Mouse (Mus musculus): ENCODE results near the gene Adh4.
"Not testable (repeated sequence)": the region's sequence is repeated elsewhere in the genome, so short reads cannot be mapped to it uniquely, and the experiment has no call there.

The Adh4 gene

DNA sequence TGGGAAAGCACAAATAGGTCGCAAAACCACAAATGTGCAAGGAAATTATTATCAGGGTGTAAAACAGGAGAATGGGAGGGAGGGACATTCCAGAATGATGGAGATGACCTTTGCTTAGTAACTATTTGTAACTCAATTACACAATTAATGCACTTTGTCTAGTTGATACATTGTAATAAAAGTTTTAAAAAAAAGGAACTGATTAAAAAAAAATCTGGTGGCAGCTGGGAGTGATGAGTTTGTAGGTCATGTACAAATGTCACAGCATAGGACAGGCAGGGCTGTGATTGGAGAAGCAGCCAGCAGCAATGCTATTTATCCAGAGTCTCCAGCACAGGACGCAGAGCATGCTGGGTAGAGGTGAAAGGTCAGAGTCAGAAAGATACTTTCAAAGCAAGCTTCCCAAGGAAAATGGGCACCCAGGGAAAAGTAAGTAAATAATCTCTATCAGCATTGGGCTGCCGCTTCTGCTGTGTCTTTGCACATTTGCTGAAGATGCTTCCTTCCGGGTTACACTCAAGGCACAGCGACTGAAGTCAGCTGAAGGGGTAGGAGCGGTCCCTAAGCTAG lies at the start of gene Adh4:
Adh4 (plus strand) TSS at position 346 of the 570 bp plus-strand sequence.
- DNase-seq = peak; percentile 37

DNA sequence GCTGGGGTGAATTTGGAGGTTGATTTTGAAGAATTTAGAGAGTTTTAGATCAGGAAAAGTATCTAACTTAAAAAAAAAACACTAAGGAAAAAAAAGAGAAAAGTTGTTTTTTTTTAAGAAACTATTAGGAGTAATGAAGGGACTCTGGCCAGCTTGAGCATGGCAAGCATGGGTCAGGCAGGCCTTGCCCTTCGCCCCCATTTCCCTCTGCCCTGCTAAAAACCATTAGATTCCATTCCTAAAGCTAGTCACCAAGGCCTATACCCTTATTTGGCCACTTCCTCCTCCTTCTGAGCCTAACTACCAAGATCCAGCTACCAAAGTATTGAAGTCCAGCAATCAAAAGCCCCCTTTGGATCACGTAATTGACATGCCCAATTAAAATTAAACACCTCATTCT lies 49.1 kb upstream of the Adh4 start:
- no peak for DNase-seq

- DNase-seq = no peak
Observed at GRCm38 (mm10) chr3:138369546-138369945, 45.7 kb upstream of the Adh4 start.

GRCm38 (mm10) chr3:138370289-138370688 lies 45.0 kb upstream of the Adh4 start:
- DNase-seq = not testable (repeated sequence)

GRCm38 (mm10) chr3:138373920-138374319 lies 41.3 kb upstream of the Adh4 start:
- peak; percentile 6 for DNase-seq

GRCm38 (mm10) chr3:138375148-138375547 lies 40.1 kb upstream of the Adh4 start:
- no peak for DNase-seq

GRCm38 (mm10) chr3:138381133-138381532 lies 34.1 kb upstream of the Adh4 start:
- DNase-seq = peak; percentile 46

DNA sequence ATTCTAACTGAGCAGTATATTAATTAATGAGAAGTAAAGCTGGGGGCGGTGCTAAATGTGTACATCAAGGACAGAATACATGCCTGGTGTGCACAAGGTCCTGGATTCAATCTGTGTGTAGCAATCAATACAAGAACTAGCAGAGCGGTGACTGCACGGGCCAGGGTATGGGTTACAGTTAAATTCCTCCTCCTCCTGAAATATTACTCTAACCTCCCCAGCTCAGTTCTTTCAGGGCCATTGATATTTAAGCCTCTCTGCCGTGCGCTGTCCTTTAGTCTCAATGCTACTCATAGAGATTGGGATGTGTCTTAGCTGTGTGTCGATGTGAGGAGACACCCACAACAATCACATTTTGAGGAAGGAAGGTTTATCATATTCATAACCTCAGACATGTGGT lies 28.1 kb upstream of the Adh4 start:
- DNase-seq = no peak

DNA sequence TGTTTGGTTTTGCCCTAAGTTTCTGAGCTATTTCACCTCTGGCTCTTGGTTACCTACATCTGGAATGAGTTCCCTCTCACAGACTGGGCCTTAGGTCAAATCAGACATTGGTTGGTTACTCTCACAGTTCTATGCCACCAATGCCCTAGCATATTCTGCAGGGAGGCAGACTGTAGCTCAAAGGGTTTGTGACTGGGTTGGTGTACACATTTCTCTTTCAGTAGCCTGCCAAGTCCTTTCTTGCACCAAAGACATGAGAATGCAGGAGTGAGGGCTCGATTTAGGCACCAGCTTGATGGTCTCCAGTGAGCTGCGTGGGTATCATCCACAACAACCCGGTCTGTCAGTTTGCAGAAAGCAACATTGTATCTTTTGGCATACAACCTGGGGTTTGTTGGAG lies 10.4 kb upstream of the Adh4 start:
- DNase-seq = no peak

GRCm38 (mm10) chr3:138405341-138405740 lies 9.9 kb upstream of the Adh4 start:
- DNase-seq = peak; percentile 60

- DNase-seq = no peak
Observed at GRCm38 (mm10) chr3:138405840-138406239, 9.4 kb upstream of the Adh4 start.

DNA sequence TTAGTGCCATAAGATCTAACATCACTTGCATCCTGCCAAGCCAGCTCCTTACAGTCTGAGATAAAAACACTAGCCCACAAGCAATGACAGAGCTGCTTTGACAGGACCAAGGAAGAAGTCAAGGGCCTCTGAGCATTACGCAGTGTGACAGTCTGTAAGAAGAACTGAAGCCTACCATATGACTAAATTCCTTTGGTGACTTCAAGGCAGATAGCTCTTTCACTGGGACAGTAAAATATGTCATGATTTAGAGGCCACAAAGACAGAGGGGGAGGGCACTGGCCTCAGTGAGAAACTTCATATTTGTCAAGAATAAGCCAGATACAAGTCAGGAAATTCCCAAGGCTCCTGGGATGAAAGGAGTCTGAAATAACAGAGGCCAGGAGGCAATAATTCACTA lies 7.3 kb upstream of the Adh4 start:
- DNase-seq = no peak

GRCm38 (mm10) chr3:138409585-138409984 lies 5.7 kb upstream of the Adh4 start:
- DNase-seq = no peak

GRCm38 (mm10) chr3:138410211-138410610 lies 5.1 kb upstream of the Adh4 start:
- DNase-seq = no peak

DNA sequence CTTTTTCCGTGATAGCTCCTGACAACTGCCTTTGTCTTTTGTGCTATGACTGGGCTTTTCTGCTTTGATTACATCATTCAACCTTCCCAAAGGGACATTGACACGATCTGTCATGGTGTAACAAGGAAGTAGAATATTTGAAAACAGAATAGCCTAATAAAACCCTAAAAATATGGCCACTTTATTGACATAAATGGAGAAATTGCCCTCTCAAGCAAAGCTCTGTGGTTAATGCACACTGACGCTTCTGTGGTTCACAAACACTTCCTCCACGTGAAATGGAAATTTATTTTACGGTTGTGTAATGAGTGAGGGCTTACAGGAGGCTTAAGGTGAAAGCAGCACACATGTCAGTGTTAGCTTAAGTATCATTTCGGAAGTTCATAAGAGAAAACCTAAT lies 4.1 kb downstream of the Adh4 start:
- DNase-seq = no peak

GRCm38 (mm10) chr3:138420385-138420784 lies 5.1 kb downstream of the Adh4 start:
- no peak for DNase-seq

GRCm38 (mm10) chr3:138423664-138424063 lies 8.4 kb downstream of the Adh4 start:
- DNase-seq = no peak

GRCm38 (mm10) chr3:138424247-138424646 lies 9.0 kb downstream of the Adh4 start:
- DNase-seq = no peak

DNA sequence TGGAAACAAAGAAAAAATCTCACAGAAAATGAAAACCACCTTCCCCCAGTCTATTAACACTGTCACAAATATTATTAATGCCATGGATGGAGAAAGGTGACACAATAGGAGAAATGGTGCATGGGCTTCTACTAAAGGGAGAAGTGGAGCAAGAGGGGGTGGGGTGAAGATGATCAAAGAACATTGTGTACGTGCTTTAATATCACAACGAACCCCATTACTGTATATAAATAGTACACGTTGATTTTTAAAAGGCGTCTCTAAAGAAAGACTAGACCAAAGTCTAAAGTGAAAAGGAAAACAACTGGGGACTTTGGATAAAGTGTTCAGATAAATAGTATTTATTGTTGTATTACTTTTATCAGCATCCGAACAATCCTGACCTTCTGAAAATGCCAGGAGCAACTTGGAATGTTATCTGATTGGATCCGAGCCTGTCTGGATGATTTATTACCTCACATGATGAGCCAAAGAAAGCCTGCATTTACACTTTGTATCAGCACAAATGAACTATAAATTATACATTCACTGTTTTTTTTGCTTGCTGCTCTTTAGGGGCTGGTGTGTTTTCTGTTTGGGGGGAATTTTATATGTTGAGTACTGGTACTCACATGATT lies 15.2 kb downstream of the Adh4 start:
- no peak for DNase-seq

DNA sequence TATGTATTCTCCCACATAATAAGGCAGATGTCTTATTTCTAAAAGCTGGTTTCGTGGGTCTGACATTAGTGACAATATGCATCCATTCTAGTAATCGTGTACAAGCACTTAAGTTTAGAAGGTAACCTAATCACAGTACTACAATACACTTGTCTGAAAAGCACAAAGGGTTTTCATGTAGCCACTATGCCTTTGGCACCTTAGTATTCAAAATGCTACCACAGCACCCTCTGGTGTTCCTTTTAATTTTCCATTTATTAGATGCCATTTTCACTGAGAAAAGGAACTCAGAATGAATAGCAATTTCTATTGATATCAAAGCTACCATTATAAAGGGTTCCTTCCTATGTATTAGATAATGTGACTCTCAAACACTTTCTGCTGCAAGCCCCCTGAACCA lies 16.6 kb downstream of the Adh4 start:
- DNase-seq = peak; percentile 57

DNA sequence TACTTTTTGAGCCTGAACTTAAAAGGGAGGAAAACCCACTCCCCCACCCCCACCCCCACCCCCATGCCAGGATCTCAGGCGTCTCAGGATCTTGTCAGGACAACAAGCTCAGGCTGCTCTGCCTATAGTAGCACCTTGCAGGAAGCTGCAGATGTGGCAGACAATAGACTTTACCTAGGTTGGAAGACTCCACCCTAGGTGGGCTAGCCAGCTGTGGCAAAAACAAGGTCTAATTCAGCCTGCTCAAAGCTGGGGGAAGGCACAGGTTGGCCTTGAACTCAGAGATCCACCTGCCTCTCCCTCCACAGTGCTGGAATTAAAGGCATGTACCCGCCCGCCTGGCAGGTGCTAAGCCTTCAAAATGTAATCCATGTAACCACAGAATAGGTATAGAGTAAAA lies 23.4 kb downstream of the Adh4 start:
- no peak for DNase-seq

DNA sequence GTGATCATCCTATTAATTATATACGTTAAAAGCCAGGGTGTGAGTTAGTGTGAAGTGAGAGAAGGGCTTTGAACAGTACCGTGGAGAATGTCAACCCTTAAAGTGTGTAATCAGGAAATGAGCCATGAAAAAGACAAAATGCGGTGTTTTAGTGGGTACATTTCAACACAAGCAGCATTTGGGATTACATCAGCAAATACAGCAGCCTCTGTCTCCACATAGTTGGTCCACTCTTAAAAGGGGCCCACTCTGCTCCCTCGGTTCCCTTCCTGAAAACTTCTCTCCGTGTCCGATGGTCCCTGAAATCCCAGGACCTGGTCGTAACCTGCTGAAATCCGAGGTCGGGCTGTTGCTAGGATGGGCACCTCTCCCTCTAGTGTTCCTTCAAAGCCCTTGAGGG lies 26.9 kb downstream of the Adh4 start:
- no peak for DNase-seq

DNA sequence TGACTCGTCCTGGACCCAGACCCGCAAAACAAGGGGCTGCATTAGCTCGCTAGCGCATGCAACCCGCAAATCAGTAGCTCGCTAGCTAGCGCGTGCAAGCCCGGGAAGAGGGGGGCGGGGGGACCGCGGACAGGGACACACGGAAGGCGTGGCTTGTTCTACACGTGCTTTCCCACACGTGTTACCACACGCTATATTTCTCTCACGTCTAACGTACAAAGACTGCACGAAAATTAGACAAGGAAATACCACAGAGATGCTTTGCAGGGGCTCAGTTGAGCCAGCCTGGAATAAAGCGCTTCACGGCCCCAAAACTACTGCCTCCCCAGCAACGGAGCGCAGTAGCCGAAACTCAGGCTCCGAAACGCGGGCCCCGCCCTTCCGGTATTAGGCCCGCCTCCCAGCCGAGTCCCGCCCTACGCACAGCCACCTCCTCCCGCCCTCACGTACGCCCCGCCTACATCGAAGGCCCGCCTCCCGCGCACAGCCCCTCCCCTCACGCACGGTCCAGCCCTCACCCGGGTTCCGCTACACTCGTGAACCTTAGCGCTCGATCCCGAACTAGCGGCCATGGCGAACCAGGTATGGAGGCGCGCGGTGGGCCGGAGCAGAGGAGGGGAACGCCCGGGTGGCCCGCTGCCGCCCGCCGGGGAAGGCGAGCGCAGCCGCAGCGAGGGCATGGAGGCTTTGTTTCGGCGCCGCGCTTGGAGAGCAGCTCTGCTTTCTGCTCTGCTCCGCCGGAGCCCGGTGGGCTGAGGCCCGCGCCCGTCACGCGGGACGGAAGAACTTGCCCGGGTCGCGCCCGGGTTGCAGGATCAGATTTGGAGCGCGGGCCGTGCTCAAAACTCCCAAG lies 27.6 kb downstream of the Adh4 start, which contains the start of gene Adh5:
Adh5 (plus strand) TSS at position 482 of the 853 bp plus-strand sequence.
- peak; percentile 96 for DNase-seq

- no peak for DNase-seq
Observed at GRCm38 (mm10) chr3:138443465-138443771, 28.2 kb downstream of the Adh4 start.

All from embryo, embryonic 11 days (tissue).